Mouse (Mus musculus) cerebellum, postnatal 10 days (tissue): ENCODE measurements at regions not wholly inside any gene's neighbourhood (a gene's known extent, or its start where the extent isn't known, plus 50 kb on each side); places are given as distances from the start of the nearest gene placed in this dataset.
"Not testable (repeated sequence)": the region's sequence is repeated elsewhere in the genome, so short reads cannot be mapped to it uniquely, and the experiment has no call there.

Experiments used
- DNase-seq, 2 experiments: peaks; one replicate each; pipeline ENCODE4 v3.0.0; 2021; ENCODE audit warnings: mixed read lengths in 2 of 2

- DNase-seq = peak; percentile 34 to 42
Measured at GRCm38 (mm10) chr6:81820078-81820477, 103.4 kb upstream of the Gcfc2 start.

GRCm38 (mm10) chr6:81839474-81840153 lies 83.9 kb upstream of the Gcfc2 start:
- peak; percentile 28 to 40 for DNase-seq

- DNase-seq = not testable (repeated sequence)
Measured at GRCm38 (mm10) chr6:81868207-81868606, 55.3 kb upstream of the Gcfc2 start.
